Mouse (Mus musculus): ENCODE measurements around the gene Ggta1.

DNA sequence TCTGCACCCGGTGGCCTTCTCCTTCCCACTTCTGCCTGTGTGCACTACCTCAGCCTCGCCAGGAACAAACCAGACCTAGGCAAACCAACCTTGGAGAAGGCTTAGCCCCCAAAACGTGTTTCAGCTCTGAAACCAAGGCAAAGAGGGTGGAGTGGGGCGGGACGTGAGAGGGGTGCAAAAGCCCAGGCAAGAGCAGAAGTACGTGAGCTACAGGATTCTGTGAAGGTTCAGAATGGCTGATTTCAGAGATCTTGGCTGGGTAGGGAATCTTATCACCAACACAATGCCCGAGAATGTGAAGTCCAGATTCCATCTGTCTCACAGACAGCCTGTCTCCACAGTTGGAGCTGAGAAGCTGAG is 41.4 kb upstream of the Ggta1 start:
- TF ChIP-seq FLI1 (IDR thresholded peaks at IDR 0.05; ENCODE audit: low read length) (no peak), GATA1 (IDR thresholded peaks at IDR 0.05; ENCODE audit: borderline replicate concordance, low read length) (no peak)

All from megakaryocyte, embryonic 14.5 days (primary cell).